20 mouse cellular contexts compared by ENCODE assay signal in genomic region chr1:84422881-84423280, GRCm38 (mm10). TPM values are rescaled to one million over a fixed set of nuclear protein-coding genes. Genes with fewer than 3 reads are reported as not detected.
DNase-seq lines count a peak whose midpoint lies in the region; ATAC-seq and TF ChIP-seq lines count a peak whose summit lies in the region.
"Had no signal": no experiment of that assay in that cellular context is flagged by ENCODE, and none has a peak within 500 bp of the region (broad histone marks: within the 10 kb centered on the region; RNA-seq: fewer than 3 reads in every experiment).

No protein-coding gene starts in this region.

- H3K27ac ChIP-seq in forebrain, embryonic 11.5 days (ENCODE audit: low read depth, low read length) = no peak overlapping the region
- no peak overlapping the region for H3K27ac ChIP-seq in forebrain, embryonic 12.5 days
- H3K27ac ChIP-seq in neural tube, embryonic 15.5 days (replicated peaks) = no peak overlapping the region
- no peak overlapping the region for H3K27ac ChIP-seq in forebrain, embryonic 16.5 days (ENCODE audit: low read length)
- H3K27ac ChIP-seq: gastrocnemius, adult 2 months; heart, embryonic 10.5 days; kidney, postnatal 0 days; liver, embryonic 15.5 days; neural tube, embryonic 12.5 days; stomach, embryonic 15.5 days had no signal

- no peaks in the 10 kb centered on the region for H3K36me3 ChIP-seq in forebrain, embryonic 11.5 days (ENCODE audit: control insufficient read depth, insufficient read depth, low read length)
- no peaks in the 10 kb centered on the region for H3K36me3 ChIP-seq in forebrain, embryonic 12.5 days (replicated peaks)
- peaks cover 6% of the 10 kb centered on the region; the same call in 1 of the 2 replicates for H3K36me3 ChIP-seq in neural tube, embryonic 15.5 days
- H3K36me3 ChIP-seq in forebrain, embryonic 16.5 days (ENCODE audit: control insufficient read depth, insufficient read depth) = no peaks in the 10 kb centered on the region
- H3K36me3 ChIP-seq: heart, embryonic 10.5 days; liver, embryonic 15.5 days; neural tube, embryonic 12.5 days; stomach, embryonic 15.5 days had no signal

- H3K4me1 ChIP-seq in forebrain, embryonic 11.5 days (replicated peaks; ENCODE audit: control insufficient read depth, insufficient read depth, low read length) = peaks cover 3% of the 10 kb centered on the region; the same call in 1 of the 2 replicates
- peaks cover 12% of the 10 kb centered on the region for H3K4me1 ChIP-seq in forebrain, embryonic 12.5 days
- peaks cover 4% of the 10 kb centered on the region; the same call in 1 of the 2 replicates for H3K4me1 ChIP-seq in neural tube, embryonic 15.5 days
- peaks cover 10% of the 10 kb centered on the region for H3K4me1 ChIP-seq in forebrain, embryonic 16.5 days (replicated peaks; ENCODE audit: control insufficient read depth, insufficient read depth, low read length)
- H3K4me1 ChIP-seq in lung, adult 2 months (ENCODE audit: control insufficient read depth, insufficient read depth, low read length) = no peaks in the 10 kb centered on the region
- H3K4me1 ChIP-seq: heart, embryonic 10.5 days; liver, embryonic 15.5 days; neural tube, embryonic 12.5 days; stomach, embryonic 15.5 days had no signal

- WGBS in forebrain, embryonic 11.5 days = 48% methylated on average over 2 of the region's 2 CpGs
- 53% methylated on average over 2 of the region's 2 CpGs for WGBS in forebrain, embryonic 12.5 days
- WGBS in neural tube, embryonic 15.5 days = 67% methylated on average over 2 of the region's 2 CpGs
- WGBS in forebrain, embryonic 16.5 days = 34% methylated on average over 2 of the region's 2 CpGs
- WGBS in lung, adult 2 months = 80% methylated on average over 2 of the region's 2 CpGs

- no peak overlapping the region for H3K4me3 ChIP-seq in forebrain, embryonic 11.5 days (ENCODE audit: low read depth, low read length)
- H3K4me3 ChIP-seq in forebrain, embryonic 12.5 days (replicated peaks) = no peak overlapping the region
- no peak overlapping the region for H3K4me3 ChIP-seq in neural tube, embryonic 15.5 days (replicated peaks)
- H3K4me3 ChIP-seq in forebrain, embryonic 16.5 days (replicated peaks; ENCODE audit: low read length) = no peak overlapping the region
- H3K4me3 ChIP-seq in lung, adult 2 months (replicated peaks; ENCODE audit: extremely low read depth, low read depth, low read length) = no peak overlapping the region
- H3K4me3 ChIP-seq: gastrocnemius, adult 2 months; heart, embryonic 10.5 days; liver, embryonic 15.5 days; neural tube, embryonic 12.5 days; stomach, embryonic 15.5 days had no signal

- TF ChIP-seq CTCF in lung, adult 2 months (IDR thresholded peaks at IDR 0.05; ENCODE audit: insufficient read depth, low read length) = no peak

- no peak for DNase-seq in forebrain, embryonic 11.5 days (ENCODE audit: low spot score)
- DNase-seq in neural tube, embryonic 10.5 days (ENCODE audit: extremely low spot score, low spot score) = no peak
- DNase-seq in adrenal gland, adult (ENCODE audit: inconsistent age in 2 of 2, low spot score in 1 of 2) = no peak
- no peak for DNase-seq in lung, adult 2 months
- DNase-seq: adrenal gland, adult 2 months; B cell, adult 2 months; gastrocnemius, adult 2 months; kidney, adult 11 months; lung, postnatal 10 days; spleen, adult 18-20 months; thymus, adult 18-20 months; thymus, postnatal 4 days had no signal

- H3K9ac ChIP-seq in forebrain, embryonic 11.5 days (ENCODE audit: low read length) = no peak overlapping the region
- no peak overlapping the region for H3K9ac ChIP-seq in forebrain, embryonic 12.5 days
- no peak overlapping the region for H3K9ac ChIP-seq in neural tube, embryonic 15.5 days (replicated peaks)
- H3K9ac ChIP-seq in forebrain, embryonic 16.5 days (replicated peaks; ENCODE audit: low read depth, low read length) = no peak overlapping the region
- H3K9ac ChIP-seq: liver, embryonic 15.5 days; neural tube, embryonic 12.5 days; stomach, embryonic 15.5 days had no signal

- no peak overlapping the region for H3K4me2 ChIP-seq in forebrain, embryonic 11.5 days (ENCODE audit: low read depth, low read length, severe bottlenecking)
- H3K4me2 ChIP-seq in forebrain, embryonic 12.5 days = no peak overlapping the region
- H3K4me2 ChIP-seq in neural tube, embryonic 15.5 days = no peak overlapping the region
- H3K4me2 ChIP-seq in forebrain, embryonic 16.5 days (ENCODE audit: low read length) = no peak overlapping the region
- H3K4me2 ChIP-seq: liver, embryonic 15.5 days; neural tube, embryonic 12.5 days; stomach, embryonic 15.5 days had no signal

- ATAC-seq in forebrain, embryonic 11.5 days (replicated peaks; ENCODE audit: low FRiP score) = peak; percentile 63
- no peak for ATAC-seq in forebrain, embryonic 12.5 days (ENCODE audit: low FRiP score)
- ATAC-seq in neural tube, embryonic 15.5 days (ENCODE audit: low FRiP score) = 0 out of 2 replicates have a peak, but pooled peaks have one; percentile 12
- ATAC-seq in forebrain, embryonic 16.5 days = peak; percentile 31; the same call in 1 of the 2 replicates

- no peaks in the 10 kb centered on the region for H3K9me3 ChIP-seq in forebrain, embryonic 11.5 days (ENCODE audit: control insufficient read depth, low read length)
- H3K9me3 ChIP-seq in forebrain, embryonic 12.5 days = no peaks in the 10 kb centered on the region
- H3K9me3 ChIP-seq in neural tube, embryonic 15.5 days (replicated peaks) = no peaks in the 10 kb centered on the region
- H3K9me3 ChIP-seq in forebrain, embryonic 16.5 days (ENCODE audit: control insufficient read depth, low read length) = no peaks in the 10 kb centered on the region
- H3K9me3 ChIP-seq: heart, embryonic 10.5 days; liver, embryonic 15.5 days; neural tube, embryonic 12.5 days; stomach, embryonic 15.5 days had no signal

- TF ChIP-seq POLR2A in lung, adult 2 months (IDR thresholded peaks at IDR 0.05; ENCODE audit: borderline replicate concordance, extremely low read depth, low read depth, low read length) = no peak

- no peaks in the 10 kb centered on the region for H3K27me3 ChIP-seq in forebrain, embryonic 11.5 days (ENCODE audit: control insufficient read depth, insufficient read depth, low read length)
- H3K27me3 ChIP-seq in forebrain, embryonic 12.5 days = no peaks in the 10 kb centered on the region
- no peaks in the 10 kb centered on the region for H3K27me3 ChIP-seq in neural tube, embryonic 15.5 days (replicated peaks)
- H3K27me3 ChIP-seq in forebrain, embryonic 16.5 days (replicated peaks; ENCODE audit: control insufficient read depth, insufficient read depth, low read length) = no peaks in the 10 kb centered on the region
- H3K27me3 ChIP-seq: liver, embryonic 15.5 days; neural tube, embryonic 12.5 days; stomach, embryonic 15.5 days had no signal

RNA-seq across cellular contexts. Expression of gene Pid1, which starts 58.9 kb away (rescaled TPM):
- polyA plus RNA-seq in forebrain, embryonic 11.5 days (2014; fragmentation: Nextera tagmentation; extraction: Ambion mirVana) = 31.2 and 31.9 TPM in 2 replicates
- polyA plus RNA-seq in forebrain, embryonic 12.5 days (2016; fragmentation: Nextera tagmentation; extraction: Ambion mirVana) = 49.9 and 52.1 TPM in 2 replicates
- polyA plus RNA-seq in neural tube, embryonic 15.5 days (2015; fragmentation: Nextera tagmentation; extraction: Ambion mirVana) = 83.9 and 97.2 TPM in 2 replicates
- 58.1 and 67.0 TPM in 2 replicates for polyA plus RNA-seq in forebrain, embryonic 16.5 days (2015; fragmentation: Nextera tagmentation; extraction: Ambion mirVana)
- 20.6 and 28.9 TPM in 2 replicates for polyA plus RNA-seq in lung, adult 2 months (2012; rRNA removed)
